Mouse (Mus musculus) G1E (cell line): Measurements from ENCODE around the gene Rgl3. TPM values are rescaled to one million over a fixed set of nuclear protein-coding genes. Genes with fewer than 3 reads are reported as not detected.

ENCODE experiments used
- ATAC-seq: 2 replicates; pipeline ENCODE4 v1.8.0; 2016; ENCODE audit warnings: mild to moderate bottlenecking; ENCODE audit not compliant: insufficient number of reproducible peaks, poor library complexity, low FRiP score, severe bottlenecking; ENCODE audit errors: extremely low read depth
- DNase-seq: peaks from one replicate; pipeline ENCODE4 v3.0.0; 2012; ENCODE audit warnings: low spot score
- H3K27me3 ChIP-seq: 2 replicates; pipeline ENCODE4 v1.6.1; 2012; ENCODE audit warnings: mild to moderate bottlenecking, low read length, inconsistent platforms; ENCODE audit not compliant: insufficient read depth
- H3K36me3 ChIP-seq: replicated peaks from 2 replicates; pipeline ENCODE3; 2012; ENCODE audit warnings: mild to moderate bottlenecking, inconsistent platforms
- H3K4me1 ChIP-seq: 2 replicates; pipeline ENCODE4 v1.6.1; 2012; ENCODE audit warnings: low read depth, low read length, inconsistent platforms, mixed read lengths; ENCODE audit not compliant: insufficient read depth
- H3K4me3 ChIP-seq: 2 replicates; pipeline ENCODE4 v1.5.1; 2012; ENCODE audit warnings: low read depth, mild to moderate bottlenecking, inconsistent platforms, low read length, moderate library complexity, mixed read lengths
- H3K9me3 ChIP-seq: replicated peaks from 2 replicates; pipeline ENCODE4 v1.6.1; 2012; ENCODE audit warnings: inconsistent platforms
- CTCF ChIP-seq: IDR thresholded peaks from 2 replicates; pipeline ENCODE4 v1.5.1; 2012; ENCODE audit warnings: low read depth, low read length, inconsistent platforms, mixed read lengths
- GATA1 ChIP-seq: IDR thresholded peaks from 2 replicates; pipeline ENCODE4 v1.6.1; 2012; ENCODE audit warnings: borderline replicate concordance, low read length, inconsistent platforms, mixed read lengths
- GATA2 ChIP-seq: IDR thresholded peaks from 2 replicates; pipeline ENCODE4 v1.6.1; 2012; ENCODE audit warnings: low read depth, low read length, inconsistent platforms, borderline replicate concordance
- POLR2AphosphoS5 ChIP-seq: IDR thresholded peaks from 2 replicates; pipeline ENCODE4 v1.6.1; 2012; ENCODE audit warnings: low read depth, low read length, inconsistent platforms; ENCODE audit not compliant: insufficient replicate concordance
- TAL1 ChIP-seq: conservative IDR thresholded peaks from 2 replicates; pipeline ENCODE4 v1.6.1; 2012; ENCODE audit warnings: low read depth, low read length, inconsistent platforms, mixed read lengths
- polyA plus RNA-seq: library from polyadenylated mRNA; stranded (reverse); fragments of >175 nt; gene quantifications from 2 replicates; pipeline ENCODE4 v1.2.3, GENCODE M21; 2012
- total RNA-seq, 2 experiments: library from RNA; stranded (forward) in 1 of 2; stranded (reverse) in 1 of 2; fragments of 200-1000 nt in 1 of 2; fragments of >200 nt in 1 of 2; fragmentation: Nextera tagmentation in 1 of 2; gene quantifications; 2 replicates each; pipeline ENCODE4 v1.2.3; 2014 to 2017

The Rgl3 gene
- total RNA-seq (2014; fragmentation: Nextera tagmentation), result not detected in 2 replicates
- total RNA-seq (2017), result 0.05 TPM in 1 of 2 replicates, not detected in the other
- not detected in 2 replicates for polyA plus RNA-seq

- no peaks in the 10 kb centered on the region; the same call in 1 of the 2 replicates for H3K4me1 ChIP-seq
- H3K27me3 ChIP-seq, result peaks cover 76% of the 10 kb centered on the region
- ATAC-seq (no peak), DNase-seq (no peak)
- no peaks in the 10 kb centered on the region for H3K9me3 ChIP-seq
- no peak within 1 kb of the TSS for H3K4me3 ChIP-seq
- no peak for TF ChIP-seq CTCF
- TF ChIP-seq TAL1, result no peak
- no peak for TF ChIP-seq POLR2AphosphoS5
- no peak for TF ChIP-seq GATA1
- TF ChIP-seq GATA2, result no peak
- H3K36me3 ChIP-seq, result no peaks in the 10 kb centered on the region
Observed at GRCm38 (mm10) chr9:21989230-21990110, at the start of gene Rgl3. Rgl3 (minus strand) TSS chr9:21989446.

GRCm38 (mm10) chr9:22037826-22038225 is 48.6 kb upstream of the Rgl3 start:
- ATAC-seq, result no peak
- Histone ChIP-seq H3K9me3 (peaks cover 3% of the 10 kb centered on the region; the same call in 1 of the 2 replicates), H3K36me3 (no peaks in the 10 kb centered on the region), H3K4me3 (no peak overlapping the region), H3K27me3 (peaks cover 34% of the 10 kb centered on the region), H3K4me1 (no peaks in the 10 kb centered on the region)
- no peak for DNase-seq
- TF ChIP-seq GATA1 (no peak), CTCF (no peak), TAL1 (no peak), POLR2AphosphoS5 (no peak), GATA2 (no peak)

- peaks cover 27% of the 10 kb centered on the region for H3K27me3 ChIP-seq
- peaks cover 3% of the 10 kb centered on the region; the same call in 1 of the 2 replicates for H3K9me3 ChIP-seq
- DNase-seq, result no peak
- no peak overlapping the region for H3K4me3 ChIP-seq
- no peaks in the 10 kb centered on the region for H3K36me3 ChIP-seq
- TF ChIP-seq GATA1, result no peak
- TF ChIP-seq TAL1, result no peak
- TF ChIP-seq CTCF, result no peak
- no peak for TF ChIP-seq POLR2AphosphoS5
- TF ChIP-seq GATA2, result no peak
- H3K4me1 ChIP-seq, result no peaks in the 10 kb centered on the region
- no peak for ATAC-seq
Observed at GRCm38 (mm10) chr9:22035300-22036044, 46.2 kb upstream of the Rgl3 start.

GRCm38 (mm10) chr9:22030386-22030785 is 41.1 kb upstream of the Rgl3 start:
- no peak for DNase-seq
- no peak overlapping the region for H3K4me3 ChIP-seq
- H3K27me3 ChIP-seq, result peaks cover 43% of the 10 kb centered on the region
- no peaks in the 10 kb centered on the region for H3K9me3 ChIP-seq
- TF ChIP-seq CTCF (no peak), POLR2AphosphoS5 (no peak), TAL1 (no peak), GATA1 (no peak), GATA2 (no peak)
- no peak for ATAC-seq
- H3K36me3 ChIP-seq, result no peaks in the 10 kb centered on the region
- H3K4me1 ChIP-seq, result peaks cover 6% of the 10 kb centered on the region

GRCm38 (mm10) chr9:22028467-22028866 is 39.2 kb upstream of the Rgl3 start:
- Histone ChIP-seq H3K4me3 (no peak overlapping the region), H3K9me3 (no peaks in the 10 kb centered on the region), H3K4me1 (peaks cover 6% of the 10 kb centered on the region), H3K27me3 (peaks cover 50% of the 10 kb centered on the region), H3K36me3 (no peaks in the 10 kb centered on the region)
- no peak for ATAC-seq
- DNase-seq, result no peak
- TF ChIP-seq TAL1, result no peak

GRCm38 (mm10) chr9:22024592-22024991 is 35.3 kb upstream of the Rgl3 start:
- no peak for TF ChIP-seq GATA2
- TF ChIP-seq GATA1, result no peak
- TF ChIP-seq POLR2AphosphoS5, result no peak
- TF ChIP-seq CTCF, result no peak
- no peak for TF ChIP-seq TAL1
- DNase-seq, result no peak
- no peak for ATAC-seq
- H3K4me1 ChIP-seq, result peaks cover 6% of the 10 kb centered on the region
- no peak overlapping the region for H3K4me3 ChIP-seq
- H3K27me3 ChIP-seq, result peaks cover 57% of the 10 kb centered on the region
- no peaks in the 10 kb centered on the region for H3K36me3 ChIP-seq
- H3K9me3 ChIP-seq, result no peaks in the 10 kb centered on the region
